Mouse (Mus musculus) cortical plate, adult 2 months (tissue): ENCODE measurements around the gene Dek.

Experiments
- CTCF ChIP-seq: fragments of 200-500 bp; IDR thresholded peaks from 2 replicates; pipeline ENCODE4 v1.5.1; 2011; ENCODE audit warnings: mild to moderate bottlenecking, control low read depth, low read length; ENCODE audit not compliant: insufficient read depth; ENCODE audit errors: extremely low read depth
- POLR2A ChIP-seq: fragments of 200-500 bp; IDR thresholded peaks from 2 replicates; pipeline ENCODE4 v1.6.1; 2011; ENCODE audit warnings: mild to moderate bottlenecking, low read length, control low read depth; ENCODE audit not compliant: insufficient read depth; ENCODE audit errors: extremely low read depth

- TF ChIP-seq CTCF (no peak), POLR2A (no peak)
These were observed 35.5 kb downstream of the Dek start for GRCm38 (mm10) chr13:47070329-47071080.
